Mouse (Mus musculus) embryo, embryonic 11.5 days (tissue): ENCODE data around the gene Fam185a.
A peak's percentile ranks its signal among the peaks of the same experiment; 100 is the strongest.

ENCODE experiments used
- DNase-seq: peaks from one replicate; pipeline ENCODE4 v3.0.0-alpha.2; 2012; ENCODE audit warnings: low read depth, low spot score

The Fam185a gene

DNA sequence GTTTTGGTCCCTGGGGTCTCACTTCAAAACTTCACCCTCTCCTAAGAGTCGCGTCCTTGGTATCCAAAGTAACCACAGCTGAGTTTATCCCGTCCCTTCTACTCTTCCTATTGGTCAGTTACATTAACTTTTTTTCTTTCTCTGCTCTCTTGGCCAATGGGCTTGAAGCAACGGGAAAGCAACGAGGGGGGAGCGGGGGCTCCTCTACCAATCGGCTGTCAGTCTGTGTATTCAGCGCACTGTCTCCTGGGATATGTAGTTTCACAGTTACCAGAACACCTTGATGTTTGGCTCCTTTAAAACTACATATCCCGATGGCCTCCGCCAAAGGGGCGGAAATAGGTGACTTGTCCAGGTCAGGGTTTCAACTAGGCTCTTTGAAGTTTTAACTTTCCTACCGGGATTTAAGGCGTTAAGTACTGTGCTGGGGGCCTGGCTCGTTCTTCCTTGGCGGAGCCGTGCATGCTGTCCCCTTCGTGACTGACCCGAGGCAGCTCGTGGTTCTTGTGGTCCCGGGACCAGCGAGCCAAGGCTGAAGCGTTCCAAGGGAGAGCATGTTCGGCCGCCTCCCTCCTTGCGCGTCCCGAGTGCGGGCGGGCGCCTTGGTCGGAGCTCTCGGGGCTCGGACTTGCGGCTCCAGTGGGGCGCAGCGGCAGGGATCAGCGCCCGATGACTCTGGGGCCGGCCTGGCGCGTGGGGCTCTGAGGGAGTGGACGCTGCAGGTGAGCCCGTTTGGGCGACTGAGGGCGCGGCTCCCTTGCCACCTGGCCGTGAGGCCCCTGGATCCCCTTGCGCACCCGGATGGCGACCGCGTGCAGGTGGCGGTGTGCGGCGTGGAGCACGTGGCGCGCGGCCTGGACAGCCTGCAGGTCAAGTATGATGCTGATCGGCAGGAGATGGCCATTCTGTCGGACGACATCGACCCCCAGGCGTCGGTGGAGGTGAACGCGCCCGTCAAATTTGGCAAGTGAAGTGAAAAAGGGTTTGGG is at the start of gene Fam185a, which contains the start of gene Ccdc146:
Gene Fam185a (plus strand): TSS at position 345 of the 989 bp plus-strand sequence.
Gene Ccdc146 (minus strand): TSS at position 64 of the 989 bp plus-strand sequence.
- DNase-seq = peak; percentile 94

DNA sequence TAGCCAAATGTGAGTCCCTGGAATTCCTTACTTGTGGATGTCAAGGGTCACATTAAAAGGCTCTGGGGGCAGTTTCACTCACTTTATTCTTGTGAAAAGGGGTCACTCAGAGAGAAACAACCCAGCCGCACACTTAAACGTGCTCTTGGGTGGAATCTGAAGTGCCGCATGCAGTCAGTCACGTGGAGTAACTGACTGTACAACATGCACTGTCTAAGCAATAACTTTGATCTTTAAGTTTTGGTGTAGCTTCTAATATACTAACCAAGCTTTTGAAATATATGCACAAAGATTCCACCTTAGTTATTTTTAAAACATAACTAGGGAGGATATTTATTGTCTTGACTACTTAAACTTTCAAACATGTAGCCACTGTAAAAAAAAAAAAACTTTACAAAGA is 47.8 kb upstream of the Fam185a start:
- no peak for DNase-seq

DNA sequence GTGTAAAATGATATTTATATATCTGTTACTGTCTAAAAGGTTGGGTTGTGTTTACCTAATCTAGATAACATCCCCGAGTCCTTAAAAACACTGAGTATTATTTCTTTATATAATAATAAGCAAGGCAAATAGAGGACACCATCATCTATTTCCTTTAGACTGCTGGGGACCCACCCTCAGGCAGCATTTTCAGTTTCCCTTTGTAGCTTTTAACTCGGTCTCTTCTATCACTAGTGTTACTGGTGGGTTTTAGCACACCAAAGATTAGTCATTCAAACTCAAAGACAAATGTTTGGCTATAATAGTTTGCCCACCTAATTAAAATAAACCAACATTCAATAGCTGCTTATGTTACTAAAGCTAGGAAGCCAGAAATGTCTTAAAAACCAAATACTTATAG is 46.4 kb upstream of the Fam185a start:
- DNase-seq = no peak

DNA sequence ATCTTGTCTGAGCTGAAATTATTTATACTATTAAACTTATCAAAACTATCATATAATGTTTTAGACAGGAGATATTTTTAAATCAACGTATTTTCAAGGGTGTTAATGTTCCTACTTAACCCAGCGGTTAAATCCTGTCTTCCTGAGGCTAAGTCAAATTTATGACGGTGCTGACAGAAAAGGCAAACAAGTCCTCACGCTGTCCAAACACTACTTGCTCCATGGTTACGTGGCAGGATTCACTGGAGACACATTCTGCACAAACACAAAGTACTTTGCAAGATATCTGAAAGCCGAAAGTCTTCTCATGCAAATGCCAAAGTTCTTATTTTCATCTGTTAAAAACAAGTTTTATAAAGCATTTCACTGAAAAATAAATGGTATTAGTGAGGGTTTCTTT is 42.8 kb upstream of the Fam185a start:
- no peak for DNase-seq

DNA sequence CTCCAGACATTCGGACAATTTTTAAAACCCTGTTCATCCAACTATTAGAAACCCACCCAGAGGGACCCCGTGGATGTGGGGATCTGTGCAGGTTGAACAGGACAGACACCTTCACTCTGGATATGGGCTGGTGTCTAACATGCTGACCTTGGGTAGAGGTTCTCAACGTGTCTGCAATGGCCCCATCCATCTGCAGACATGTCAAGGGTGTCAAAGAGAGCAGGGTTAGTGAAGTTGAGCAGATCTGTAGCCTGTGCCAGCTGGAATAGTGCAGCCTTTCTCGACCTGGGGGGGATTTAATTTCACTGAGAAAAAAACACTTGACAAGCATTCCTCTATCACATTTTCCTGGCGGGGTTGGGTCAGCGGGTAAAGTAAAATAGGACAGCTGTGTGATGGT is 42.1 kb upstream of the Fam185a start:
- no peak for DNase-seq

DNA sequence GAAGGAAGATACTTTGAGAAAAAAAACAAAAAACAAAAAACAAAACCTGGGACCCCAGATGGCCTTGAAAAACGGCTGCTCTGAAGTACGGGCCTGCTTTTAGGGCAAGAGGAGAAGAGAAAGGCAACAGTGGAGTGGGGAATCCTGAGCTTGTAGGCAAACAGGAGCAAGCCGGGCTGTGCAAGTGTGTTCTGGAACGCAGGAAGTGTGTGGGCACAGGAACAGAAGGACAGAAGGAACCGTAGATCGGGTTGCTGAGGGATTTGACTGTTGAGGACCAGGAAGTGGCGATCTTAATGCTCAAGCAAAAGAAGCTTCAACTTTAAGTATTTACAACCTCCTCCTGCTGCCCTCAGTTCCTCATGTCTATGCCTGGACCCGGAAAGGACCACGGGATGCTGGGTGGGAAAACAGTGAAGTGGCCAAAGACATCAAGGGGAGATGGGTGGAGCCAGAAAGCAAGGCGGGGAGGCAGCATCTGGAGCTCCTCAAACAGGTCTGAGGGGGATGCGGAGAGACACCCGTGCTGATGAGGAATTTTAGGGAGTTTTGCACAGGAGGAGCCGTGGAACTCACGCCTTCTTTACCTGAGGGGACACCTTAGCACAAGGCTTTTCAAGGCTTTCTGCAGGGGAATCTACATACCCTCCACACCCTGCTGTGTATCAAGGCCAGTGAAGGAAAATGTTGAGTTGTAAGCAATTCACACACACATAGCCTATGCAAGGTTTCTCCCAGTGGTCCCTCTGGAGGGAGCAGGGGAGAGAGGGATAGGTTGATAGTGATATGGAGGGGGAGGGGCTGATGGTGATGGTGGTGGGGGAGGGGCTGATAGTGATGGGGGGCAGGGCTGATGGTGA is 41.1 kb upstream of the Fam185a start:
- no peak for DNase-seq

DNA sequence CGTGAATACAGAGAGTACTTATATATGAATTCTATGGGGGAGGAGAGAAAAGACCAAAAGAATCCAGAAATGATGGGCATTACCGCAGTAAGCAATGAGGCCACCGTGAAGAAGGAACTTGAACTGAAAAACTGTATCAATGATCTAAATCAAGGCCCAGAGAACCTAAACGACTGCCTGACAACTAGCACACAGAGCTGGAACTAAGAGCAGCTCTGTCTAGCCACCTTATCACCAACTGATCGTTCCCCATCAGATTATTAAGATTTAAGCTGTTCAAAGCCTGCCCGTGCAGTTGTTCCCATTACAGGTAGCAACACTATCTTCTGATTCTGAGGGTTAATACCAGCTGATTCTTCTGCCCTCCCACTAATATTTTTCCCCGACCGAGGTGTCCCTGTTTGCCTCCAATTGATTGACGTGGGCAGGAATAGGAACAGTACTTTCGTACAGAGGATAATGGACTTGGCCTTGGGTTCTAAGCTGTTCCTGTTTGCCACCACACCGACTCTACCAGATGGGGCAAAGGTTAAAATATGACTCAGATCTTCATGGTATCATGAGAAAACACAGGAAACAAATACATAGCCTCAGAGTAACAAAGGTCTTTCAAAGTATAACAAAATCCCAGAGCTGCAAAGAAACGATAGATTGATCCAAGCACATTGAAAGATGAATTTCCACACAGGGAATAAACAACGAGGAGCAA is 40.4 kb upstream of the Fam185a start:
- no peak for DNase-seq

DNA sequence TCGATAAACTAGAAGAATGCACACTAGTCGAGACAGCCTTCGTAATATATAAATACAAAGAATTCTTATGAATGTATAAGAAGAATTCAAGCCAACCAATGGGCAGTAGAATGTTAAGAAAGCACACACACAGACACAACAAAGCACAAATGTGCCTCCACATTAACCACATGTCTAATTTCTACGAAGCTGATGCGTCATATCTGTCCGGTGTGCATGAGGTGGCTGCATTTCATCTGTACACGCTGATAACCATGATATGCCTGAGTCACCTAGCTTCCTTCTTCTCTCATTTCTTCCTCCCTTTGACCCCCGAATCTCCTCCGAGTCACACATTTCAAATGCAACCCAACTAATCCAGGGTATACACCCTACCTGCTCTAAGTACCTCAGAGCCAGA is 39.8 kb upstream of the Fam185a start:
- DNase-seq = no peak

DNA sequence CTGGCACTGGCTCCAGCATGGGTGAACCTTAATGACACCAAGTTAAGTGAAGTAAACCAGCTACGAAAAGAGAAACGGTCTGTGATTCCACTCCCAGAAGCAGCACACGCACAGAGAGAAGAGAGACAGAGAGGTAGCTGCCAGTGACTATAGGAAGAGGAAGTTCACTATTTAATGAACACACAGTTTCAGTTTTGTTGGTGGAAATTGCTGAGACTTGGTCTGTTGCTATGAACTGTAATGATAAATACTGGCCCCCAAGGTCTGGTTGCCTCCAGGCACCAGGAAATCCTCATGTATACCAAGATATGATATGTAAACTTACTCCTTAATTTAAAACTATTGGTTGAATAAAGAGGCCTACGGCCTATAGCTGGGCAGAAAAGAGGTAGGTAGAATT is 38.3 kb upstream of the Fam185a start:
- no peak for DNase-seq

DNA sequence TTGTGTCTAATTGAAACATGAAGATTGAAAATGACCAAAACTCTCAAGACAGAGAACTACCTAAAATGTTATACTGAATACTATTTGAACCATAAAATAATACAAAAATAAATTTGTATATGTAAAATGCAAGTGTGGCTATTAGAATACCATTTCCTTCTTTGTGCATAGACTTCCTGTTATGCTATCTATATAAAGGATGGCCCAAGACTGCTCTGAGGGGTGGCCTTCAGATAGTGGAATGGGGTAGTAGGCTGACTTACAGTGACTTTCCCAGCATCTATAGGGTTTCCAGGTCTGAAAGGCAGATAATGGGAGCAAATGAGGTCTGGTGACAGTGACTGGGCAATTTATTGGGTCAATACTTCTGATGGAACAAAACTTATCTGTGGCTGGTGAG is 37.4 kb upstream of the Fam185a start:
- DNase-seq = no peak

DNA sequence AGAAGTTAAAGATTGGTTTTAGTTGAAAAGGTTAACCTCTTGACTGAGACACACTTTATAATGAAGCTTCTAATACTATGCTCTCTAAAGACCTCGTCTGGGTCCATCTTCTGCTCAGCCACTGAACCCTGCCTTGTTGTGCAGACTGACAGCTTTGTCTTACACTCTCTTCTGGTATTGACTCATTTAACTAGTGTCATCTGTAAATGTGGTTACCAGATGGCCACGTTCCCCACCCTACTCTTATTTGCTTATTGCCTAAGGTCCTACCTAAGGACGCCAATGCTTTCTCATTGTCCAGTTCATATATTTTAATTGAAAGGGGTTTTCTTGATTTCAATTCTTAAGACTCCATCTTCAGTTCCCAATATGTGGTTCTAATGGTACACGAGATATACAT is 35.9 kb upstream of the Fam185a start:
- no peak for DNase-seq

DNA sequence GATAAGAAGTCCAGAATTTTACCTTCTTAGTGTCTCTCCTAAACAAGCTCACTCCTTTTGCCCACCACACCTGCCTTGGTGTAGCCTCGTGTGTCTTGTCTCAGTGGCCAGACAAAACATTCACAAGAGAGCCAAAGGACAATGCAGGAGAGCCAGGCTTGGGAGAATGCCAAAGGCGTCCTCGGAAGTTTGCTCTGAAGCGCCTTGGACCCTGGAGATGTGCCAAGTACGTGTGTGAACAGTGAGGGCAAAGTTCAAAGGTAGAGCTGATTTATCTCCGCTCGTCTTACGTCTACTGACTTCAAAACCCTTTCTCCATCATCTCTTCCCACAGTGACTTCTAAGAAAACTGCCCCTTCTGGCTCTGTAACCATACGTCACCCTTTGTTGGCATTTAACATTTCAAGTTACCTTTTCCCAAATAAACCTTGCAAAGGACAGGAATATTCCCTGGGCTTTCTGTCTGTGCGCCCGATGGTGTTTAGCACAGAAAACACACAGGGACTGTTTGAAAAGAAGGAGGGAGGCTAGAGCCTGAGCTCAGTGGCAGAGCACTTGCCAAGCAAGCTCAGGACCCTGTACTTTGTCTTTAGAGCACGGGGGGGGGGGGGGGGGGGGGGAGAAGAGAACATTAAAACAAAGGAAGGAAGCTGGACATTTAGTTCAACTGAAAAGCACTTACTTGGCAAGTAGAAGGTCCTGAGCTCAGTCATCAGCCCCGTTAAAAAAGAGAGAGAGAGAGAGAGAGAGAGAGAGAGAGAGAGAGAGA is 33.0 kb upstream of the Fam185a start:
- DNase-seq = no peak

DNA sequence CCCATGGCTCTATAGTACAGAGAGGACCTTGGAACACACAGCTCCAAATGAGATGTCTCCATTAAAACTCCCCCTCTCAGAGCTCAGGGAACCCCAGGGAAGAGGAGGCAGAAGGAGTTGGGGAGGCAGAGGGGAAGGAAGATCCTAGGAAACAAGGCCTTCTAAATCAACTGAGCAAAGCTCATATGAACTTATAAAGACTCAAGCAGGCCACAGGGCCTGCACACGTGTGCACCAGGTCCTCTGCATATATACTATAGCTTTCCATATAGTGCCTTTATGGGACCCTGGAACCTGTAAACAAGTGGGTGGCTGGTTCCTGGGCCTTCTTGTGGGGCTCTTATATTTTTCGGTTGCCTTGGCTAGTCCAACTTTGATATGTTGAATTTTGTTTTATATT is 30.2 kb upstream of the Fam185a start:
- no peak for DNase-seq

DNA sequence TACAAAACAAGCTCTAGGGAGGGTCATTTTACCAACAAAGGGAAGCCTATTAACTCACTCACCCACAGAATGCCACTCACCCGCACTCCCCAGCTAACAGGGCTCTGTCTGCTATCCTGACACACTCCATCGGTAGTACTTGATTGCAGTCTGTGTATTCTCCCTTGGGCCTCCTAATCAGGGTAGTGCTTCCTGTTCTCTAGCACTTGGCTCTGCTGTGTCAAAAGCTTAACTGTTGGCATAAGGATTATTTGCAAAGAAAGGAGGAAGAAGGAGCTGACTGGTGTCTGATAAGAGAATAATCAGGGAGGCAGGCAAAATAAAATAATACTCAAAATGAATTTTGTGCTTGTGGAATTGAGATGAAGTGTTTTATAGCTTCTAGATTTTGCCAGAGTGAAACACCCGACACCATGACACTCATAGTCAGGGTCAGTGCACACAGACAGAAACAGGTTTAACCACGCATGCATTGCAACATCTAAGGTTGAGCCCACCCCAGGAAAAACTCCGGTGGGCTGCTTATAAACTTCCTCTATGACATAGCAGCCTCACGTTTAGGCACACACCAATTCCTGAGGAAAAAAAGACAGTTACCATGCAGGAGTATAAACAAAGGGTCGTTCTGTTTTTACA is 29.4 kb upstream of the Fam185a start:
- no peak for DNase-seq

DNA sequence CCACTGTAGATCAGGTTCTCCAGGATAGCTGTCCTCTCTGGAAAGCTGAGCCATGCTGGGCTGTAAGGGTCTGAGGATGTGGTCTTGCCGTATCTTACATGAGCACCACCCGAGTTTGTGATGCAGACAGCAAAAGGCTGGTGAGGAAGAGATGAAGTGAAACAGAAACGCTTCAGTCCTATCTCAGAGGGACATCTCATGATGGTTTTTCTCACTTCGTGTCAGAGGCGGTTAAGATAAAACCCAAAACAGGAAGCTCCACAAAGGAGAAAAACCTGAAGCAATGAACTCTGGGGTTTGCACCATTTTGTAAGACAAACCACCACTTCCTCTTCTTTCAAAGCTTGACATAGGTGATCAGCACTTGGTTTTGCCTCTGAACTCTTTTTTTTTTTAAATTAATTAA is 13.5 kb upstream of the Fam185a start:
- DNase-seq = no peak

DNA sequence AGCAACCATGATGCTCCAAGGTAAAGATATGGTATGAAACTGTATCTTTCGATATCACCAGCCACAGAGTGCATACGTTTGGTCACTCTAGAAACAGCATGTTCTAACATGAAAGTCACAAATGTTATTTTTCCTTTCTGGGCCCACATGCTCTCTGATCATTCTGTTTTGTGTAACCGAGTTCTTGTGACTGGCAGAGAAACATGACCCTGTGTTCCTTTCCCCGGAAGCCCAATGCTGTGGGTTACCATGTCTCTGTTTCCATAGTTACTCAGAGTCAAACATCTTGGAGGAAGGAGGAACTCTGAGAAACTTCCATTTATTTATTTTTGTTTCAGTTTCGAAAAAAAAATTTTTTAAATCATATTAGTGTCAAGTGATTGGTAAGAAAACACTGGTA is 12.7 kb upstream of the Fam185a start:
- DNase-seq = no peak

DNA sequence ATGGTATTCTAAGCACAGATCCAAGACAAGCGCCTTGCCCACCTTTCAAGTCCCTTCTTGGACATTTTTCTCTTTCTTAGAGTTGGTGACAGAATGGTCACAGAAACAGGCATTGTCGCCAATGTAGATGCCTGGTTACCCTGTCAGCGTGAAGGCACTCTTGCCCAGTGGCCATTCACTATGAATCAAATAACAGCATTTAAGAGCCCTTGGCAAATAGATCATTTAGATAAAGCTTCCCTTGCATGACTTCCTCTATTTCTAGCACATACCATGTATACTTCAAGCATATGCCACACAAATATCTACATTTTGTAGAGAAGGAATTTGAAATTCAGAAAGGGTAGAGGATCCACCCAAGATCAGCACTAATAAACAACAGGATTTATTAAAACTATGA is 11.4 kb upstream of the Fam185a start:
- DNase-seq = no peak

DNA sequence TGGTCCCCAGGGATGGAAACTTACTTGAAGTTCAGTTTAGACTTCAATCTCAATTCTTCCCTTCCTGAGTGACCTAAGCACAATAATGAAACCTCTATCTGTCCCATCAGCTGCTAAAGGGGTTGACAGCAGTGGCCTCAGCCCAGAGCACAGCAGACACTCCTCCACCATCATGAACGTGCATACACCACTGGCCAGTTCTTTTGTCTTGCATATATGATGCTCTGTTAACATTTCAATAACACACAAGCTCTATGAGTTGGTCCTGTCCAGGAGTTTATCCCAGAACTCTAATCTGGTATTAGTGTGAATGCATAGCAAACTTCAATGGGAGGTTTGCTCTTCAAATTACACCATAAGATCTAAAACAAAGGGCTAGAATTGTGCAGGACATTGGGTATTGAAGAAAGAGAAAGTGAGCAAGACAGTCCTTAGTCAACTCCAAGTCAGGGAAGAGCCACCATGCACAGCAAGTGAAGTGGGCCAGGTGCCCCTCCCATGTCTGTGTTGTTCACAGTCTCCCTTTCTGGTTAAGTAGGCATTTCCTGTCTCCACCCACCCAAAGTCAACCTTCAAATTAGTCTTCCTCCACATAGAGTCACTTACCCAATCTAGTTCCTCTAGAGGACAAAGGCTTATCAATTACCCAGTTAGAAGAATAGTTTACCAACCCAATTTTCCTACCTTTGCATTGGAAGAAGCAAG is 10.5 kb upstream of the Fam185a start:
- DNase-seq = no peak

DNA sequence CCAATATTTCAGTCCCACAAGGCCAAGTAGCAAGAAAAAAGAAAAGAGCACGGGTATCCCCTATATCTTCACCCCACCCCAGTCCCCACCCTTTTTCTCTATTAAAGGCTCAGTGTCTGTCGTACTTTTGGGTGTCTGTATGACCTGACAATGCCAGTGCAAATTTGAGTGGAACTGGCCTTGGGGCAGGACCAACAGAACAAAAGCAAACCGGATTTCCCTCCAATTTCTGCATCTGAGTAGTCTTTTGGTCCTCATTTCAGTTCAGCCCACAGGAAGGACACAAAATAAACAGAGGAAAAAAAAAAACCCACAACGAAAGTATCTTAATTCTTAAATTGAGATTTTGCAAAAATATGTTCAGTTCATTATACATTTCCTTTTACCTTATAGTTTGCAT is 6.1 kb upstream of the Fam185a start:
- DNase-seq = no peak

DNA sequence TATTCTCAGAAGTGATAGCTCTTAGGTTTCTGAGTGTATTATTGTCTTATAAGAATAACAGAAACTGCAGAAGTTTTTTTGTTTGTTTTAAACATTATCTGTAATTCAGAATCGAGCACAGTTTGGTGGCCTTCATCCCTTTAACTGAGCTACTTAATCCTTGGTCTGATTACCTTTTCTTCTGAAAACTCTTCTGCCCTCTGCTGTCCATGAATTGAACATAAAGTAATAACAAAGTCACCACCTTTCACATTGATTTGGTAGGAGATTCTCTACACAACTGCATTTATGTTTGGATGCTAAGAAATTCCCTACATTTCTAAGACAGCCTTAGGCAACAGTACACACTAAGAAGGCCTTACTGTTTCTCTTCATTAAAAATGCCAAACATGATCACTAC is 4.1 kb upstream of the Fam185a start:
- DNase-seq = no peak
